Mouse (Mus musculus) liver, embryonic 14.5 days (tissue): ENCODE measurements around the gene Adam12.
"Not testable (repeated sequence)": the region's sequence is repeated elsewhere in the genome, so short reads cannot be mapped to it uniquely, and the experiment has no call there.

Experiments used
- CTCF ChIP-seq: IDR thresholded peaks from 2 replicates; pipeline ENCODE4 v1.5.1; 2016; ENCODE audit warnings: antibody characterized with exemption, low read depth, control low read depth
- EP300 ChIP-seq: IDR thresholded peaks from 2 replicates; pipeline ENCODE4 v1.6.1; 2016; ENCODE audit warnings: antibody characterized with exemption, low read depth

- TF ChIP-seq CTCF, EP300: not testable (repeated sequence)
Measured at GRCm38 (mm10) chr7:133884759-133885431, 347.1 kb downstream of the Adam12 start.
